In genomic region chr8:117049444-117049843, GRCm38 (mm10) we compare ENCODE assay signal across 25 mouse cellular contexts. TPM values are rescaled to one million over a fixed set of nuclear protein-coding genes. Genes with fewer than 3 reads are reported as not detected.
A peak's percentile ranks its signal among the peaks of the same experiment; 100 is the strongest.
DNase-seq lines count a peak whose midpoint lies in the region; ATAC-seq and TF ChIP-seq lines count a peak whose summit lies in the region.
"Had no signal": no experiment of that assay in that cellular context is flagged by ENCODE, and none has a peak within 500 bp of the region (broad histone marks: within the 10 kb centered on the region; RNA-seq: fewer than 3 reads in every experiment).

No protein-coding gene starts in this region.

- no peak overlapping the region for H3K27ac ChIP-seq in hindbrain, postnatal 0 days
- H3K27ac ChIP-seq in hindbrain, embryonic 12.5 days, result no peak overlapping the region
- no peak overlapping the region for H3K27ac ChIP-seq in lung, embryonic 14.5 days (ENCODE audit: low read depth)
- no peak overlapping the region for H3K27ac ChIP-seq in bone marrow macrophage, adult 2 months (ENCODE audit: insufficient read depth, low read depth, low read length)
- H3K27ac ChIP-seq: gastrocnemius, adult 2 months; heart, embryonic 13.5 days; macrophage had no signal

- no peak overlapping the region for H3K4me2 ChIP-seq in hindbrain, postnatal 0 days (ENCODE audit: low read depth, low read length)
- no peak overlapping the region for H3K4me2 ChIP-seq in hindbrain, embryonic 12.5 days (replicated peaks)
- H3K4me2 ChIP-seq in lung, embryonic 14.5 days, result no peak overlapping the region
- H3K4me2 ChIP-seq: heart, embryonic 13.5 days; midbrain, embryonic 11.5 days had no signal

- H3K4me3 ChIP-seq in hindbrain, postnatal 0 days (ENCODE audit: low read length), result no peak overlapping the region
- no peak overlapping the region for H3K4me3 ChIP-seq in hindbrain, embryonic 12.5 days
- no peak overlapping the region for H3K4me3 ChIP-seq in lung, embryonic 14.5 days (ENCODE audit: low read depth, low read length)
- H3K4me3 ChIP-seq in bone marrow macrophage, adult 2 months (ENCODE audit: insufficient read depth, low read length), result no peak overlapping the region
- H3K4me3 ChIP-seq: gastrocnemius, adult 2 months; heart, embryonic 13.5 days had no signal

- H3K4me1 ChIP-seq in hindbrain, postnatal 0 days (ENCODE audit: insufficient read depth, low read length), result no peaks in the 10 kb centered on the region
- no peaks in the 10 kb centered on the region for H3K4me1 ChIP-seq in hindbrain, embryonic 12.5 days
- no peaks in the 10 kb centered on the region for H3K4me1 ChIP-seq in lung, embryonic 14.5 days (ENCODE audit: insufficient read depth)
- peaks cover 38% of the 10 kb centered on the region for H3K4me1 ChIP-seq in bone marrow macrophage, adult 2 months (ENCODE audit: control insufficient read depth, insufficient read depth, low read length)
- H3K4me1 ChIP-seq: heart, embryonic 13.5 days had no signal

- H3K27me3 ChIP-seq in hindbrain, postnatal 0 days (ENCODE audit: insufficient read depth, low read length), result no peaks in the 10 kb centered on the region
- H3K27me3 ChIP-seq in hindbrain, embryonic 12.5 days, result no peaks in the 10 kb centered on the region
- H3K27me3 ChIP-seq in lung, embryonic 14.5 days (ENCODE audit: insufficient read depth, low read length), result no peaks in the 10 kb centered on the region
- H3K27me3 ChIP-seq: heart, embryonic 13.5 days had no signal

- no peak for ATAC-seq in hindbrain, postnatal 0 days
- ATAC-seq in hindbrain, embryonic 12.5 days (ENCODE audit: low FRiP score), result no peak
- no peak for ATAC-seq in lung, embryonic 14.5 days (ENCODE audit: insufficient read depth)
- ATAC-seq: forebrain, embryonic 16.5 days; hindbrain, embryonic 16.5 days; Patski had no signal

- DNase-seq in hindbrain, postnatal 0 days (ENCODE audit: low spot score), result no peak
- no peak for DNase-seq in lung, embryonic 14.5 days
- DNase-seq in lung, adult 18-20 months, result no peak
- no peak for DNase-seq in cerebellum, adult 11-12 months
- DNase-seq in frontal cortex, postnatal 10 days (ENCODE audit: low spot score in 2 of 2), result no peak
- DNase-seq: adrenal gland, postnatal 36 days; cerebellum, adult 8-10 months; gastrocnemius, adult 2 months; heart, adult 11 months; heart, postnatal 36 days; kidney, adult 18-20 months; kidney, postnatal 36 days; lung, adult 2 months; retina, postnatal 1 day had no signal

- 70% methylated on average over 7 of the region's 7 CpGs for WGBS in hindbrain, postnatal 0 days
- 67% methylated on average over 7 of the region's 7 CpGs for WGBS in hindbrain, embryonic 12.5 days
- WGBS in lung, embryonic 14.5 days, result 54% methylated on average over 7 of the region's 7 CpGs

- TF ChIP-seq CTCF in hindbrain, postnatal 0 days (IDR thresholded peaks at IDR 0.05; ENCODE audit: low read depth), result peak; percentile 9; the same call in 1 of the 2 replicates
- 0 out of 2 replicates have a peak, but pooled peaks have one; percentile 25 for TF ChIP-seq CTCF in lung, embryonic 14.5 days (IDR thresholded peaks at IDR 0.05; ENCODE audit: low read depth)
- TF ChIP-seq CTCF in bone marrow macrophage, adult 2 months (IDR thresholded peaks at IDR 0.05; ENCODE audit: low read depth, low read length), result 0 out of 2 replicates have a peak, but pooled peaks have one; percentile 20

- H3K9ac ChIP-seq in hindbrain, postnatal 0 days (replicated peaks; ENCODE audit: low read length), result no peak overlapping the region
- H3K9ac ChIP-seq in hindbrain, embryonic 12.5 days, result no peak overlapping the region
- H3K9ac ChIP-seq in lung, embryonic 14.5 days, result no peak overlapping the region
- H3K9ac ChIP-seq: heart, embryonic 13.5 days had no signal

- TF ChIP-seq POLR2A in bone marrow macrophage, adult 2 months (IDR thresholded peaks at IDR 0.05; ENCODE audit: borderline replicate concordance, low read depth, low read length), result no peak

- no peaks in the 10 kb centered on the region for H3K9me3 ChIP-seq in hindbrain, postnatal 0 days (ENCODE audit: low read length)
- no peaks in the 10 kb centered on the region for H3K9me3 ChIP-seq in hindbrain, embryonic 12.5 days (replicated peaks)
- H3K9me3 ChIP-seq in lung, embryonic 14.5 days (ENCODE audit: low read depth, low read length), result no peaks in the 10 kb centered on the region
- H3K9me3 ChIP-seq: heart, embryonic 13.5 days had no signal

- no peaks in the 10 kb centered on the region for H3K36me3 ChIP-seq in hindbrain, postnatal 0 days (ENCODE audit: insufficient read depth, low read length)
- H3K36me3 ChIP-seq in hindbrain, embryonic 12.5 days, result no peaks in the 10 kb centered on the region
- no peaks in the 10 kb centered on the region for H3K36me3 ChIP-seq in lung, embryonic 14.5 days (ENCODE audit: insufficient read depth)
- H3K36me3 ChIP-seq: heart, embryonic 13.5 days had no signal

RNA-seq across cellular contexts. Expression of gene Pkd1l2, which starts 32.8 kb away (rescaled TPM):
- total RNA-seq in hindbrain, postnatal 0 days (2014; rRNA removed), result 0.22 and 2.0 TPM in 2 replicates
- 0.05 and 0.06 TPM in 2 replicates for polyA plus RNA-seq in hindbrain, postnatal 0 days (2015; fragmentation: Nextera tagmentation; extraction: Ambion mirVana)
- not detected in 2 replicates for polyA plus RNA-seq in hindbrain, embryonic 12.5 days (2016; fragmentation: Nextera tagmentation; extraction: Ambion mirVana)
- polyA plus RNA-seq in lung, embryonic 14.5 days (2014; fragmentation: Nextera tagmentation; extraction: Ambion mirVana), result 0.18 TPM in 1 of 2 replicates, not detected in the other
- polyA plus RNA-seq in bone marrow macrophage, adult 2 months (2012; ENCODE audit: insufficient read depth, insufficient read length, missing spikeins), result 0.87 and 1.2 TPM in 2 replicates
- total RNA-seq: left cerebral cortex, postnatal 10 days had no signal
- polyA plus RNA-seq: embryonic facial prominence, embryonic 11.5 days; forebrain, embryonic 16.5 days; heart, embryonic 13.5 days; midbrain, embryonic 11.5 days; neural tube, embryonic 11.5 days; Patski had no signal

RNA-seq across cellular contexts. Expression of gene Bco1, which starts 46.2 kb away (rescaled TPM):
- total RNA-seq in hindbrain, postnatal 0 days (2014; rRNA removed), result 0.11 and 0.21 TPM in 2 replicates
- 0.32 and 0.39 TPM in 2 replicates for polyA plus RNA-seq in hindbrain, postnatal 0 days (2015; fragmentation: Nextera tagmentation; extraction: Ambion mirVana)
- polyA plus RNA-seq in hindbrain, embryonic 12.5 days (2016; fragmentation: Nextera tagmentation; extraction: Ambion mirVana), result 0.17 and 0.33 TPM in 2 replicates
- polyA plus RNA-seq in lung, embryonic 14.5 days (2014; fragmentation: Nextera tagmentation; extraction: Ambion mirVana), result 0.43 and 0.75 TPM in 2 replicates
- not detected in 2 replicates for polyA plus RNA-seq in bone marrow macrophage, adult 2 months (2012; ENCODE audit: insufficient read depth, insufficient read length, missing spikeins)
- total RNA-seq: gastrocnemius, adult 2 months; heart, postnatal 36 days; left cerebral cortex, postnatal 10 days had no signal
- polyA plus RNA-seq: macrophage, Patski had no signal

RNA-seq across cellular contexts. Expression of gene Gcsh, which starts 56.1 kb away (rescaled TPM):
- total RNA-seq in hindbrain, postnatal 0 days (2014; rRNA removed), result 41.0 and 44.6 TPM in 2 replicates
- 128 and 131 TPM in 2 replicates for polyA plus RNA-seq in hindbrain, postnatal 0 days (2015; fragmentation: Nextera tagmentation; extraction: Ambion mirVana)
- 95.3 and 98.7 TPM in 2 replicates for polyA plus RNA-seq in hindbrain, embryonic 12.5 days (2016; fragmentation: Nextera tagmentation; extraction: Ambion mirVana)
- 142 and 143 TPM in 2 replicates for polyA plus RNA-seq in lung, embryonic 14.5 days (2014; fragmentation: Nextera tagmentation; extraction: Ambion mirVana)
- 21.5 and 22.6 TPM in 2 replicates for polyA plus RNA-seq in bone marrow macrophage, adult 2 months (2012; ENCODE audit: insufficient read depth, insufficient read length, missing spikeins)
